Mouse (Mus musculus): ENCODE results near the gene Psme3.

The Psme3 gene

GRCm38 (mm10) chr11:101315665-101316500 is at the start of gene Psme3:
Psme3 (plus strand) TSS chr11:101316213.
- peak; percentile 97 for DNase-seq (ENCODE audit: low read depth)

GRCm38 (mm10) chr11:101269577-101270116 is 46.4 kb upstream of the Psme3 start:
- peak; percentile 41 for DNase-seq (ENCODE audit: low read depth)

- no peak for DNase-seq (ENCODE audit: low read depth)
These were observed 43.6 kb upstream of the Psme3 start for GRCm38 (mm10) chr11:101272446-101272845.

GRCm38 (mm10) chr11:101275309-101275708 is 40.7 kb upstream of the Psme3 start:
- no peak for DNase-seq (ENCODE audit: low read depth)

- DNase-seq (ENCODE audit: low read depth), result no peak
These were observed 39.5 kb upstream of the Psme3 start for GRCm38 (mm10) chr11:101276319-101277070.

GRCm38 (mm10) chr11:101277381-101278222 is 38.4 kb upstream of the Psme3 start:
- peak; percentile 77 for DNase-seq (ENCODE audit: low read depth)

GRCm38 (mm10) chr11:101278223-101279192 is 37.5 kb upstream of the Psme3 start, which contains the start of the genes Cntd1 and Coa3:
Cntd1 (plus strand) TSS chr11:101279012.
Coa3 (minus strand) TSS chr11:101279114.
- peak; percentile 94 for DNase-seq (ENCODE audit: low read depth)

- no peak for DNase-seq (ENCODE audit: low read depth)
These were observed 36.8 kb upstream of the Psme3 start for GRCm38 (mm10) chr11:101279193-101279569.

GRCm38 (mm10) chr11:101280837-101281236 is 35.2 kb upstream of the Psme3 start:
- no peak for DNase-seq (ENCODE audit: low read depth)

- DNase-seq (ENCODE audit: low read depth), result no peak
These were observed 33.1 kb upstream of the Psme3 start for GRCm38 (mm10) chr11:101282896-101283295.

GRCm38 (mm10) chr11:101283805-101284204 is 32.2 kb upstream of the Psme3 start:
- no peak for DNase-seq (ENCODE audit: low read depth)

- peak; percentile 85 for DNase-seq (ENCODE audit: low read depth)
These were observed 28.7 kb upstream of the Psme3 start for GRCm38 (mm10) chr11:101287306-101287705.

- no peak for DNase-seq (ENCODE audit: low read depth)
These were observed 24.8 kb upstream of the Psme3 start for GRCm38 (mm10) chr11:101291231-101291630.

GRCm38 (mm10) chr11:101295191-101295590 is 20.8 kb upstream of the Psme3 start:
- DNase-seq (ENCODE audit: low read depth), result no peak

- DNase-seq (ENCODE audit: low read depth), result peak; percentile 35
These were observed 15.1 kb upstream of the Psme3 start for GRCm38 (mm10) chr11:101300881-101301280.

- DNase-seq (ENCODE audit: low read depth), result peak; percentile 19
These were observed 14.6 kb upstream of the Psme3 start for GRCm38 (mm10) chr11:101301299-101302003.

- peak; percentile 97 for DNase-seq (ENCODE audit: low read depth)
These were observed 13.8 kb upstream of the Psme3 start, which contains the start of gene Becn1 for GRCm38 (mm10) chr11:101302004-101302798. Becn1 (minus strand) TSS chr11:101302286.

- DNase-seq (ENCODE audit: low read depth), result no peak
These were observed 8.3 kb upstream of the Psme3 start for GRCm38 (mm10) chr11:101307744-101308143.

- peak; percentile 21 for DNase-seq (ENCODE audit: low read depth)
These were observed 4.9 kb upstream of the Psme3 start for GRCm38 (mm10) chr11:101311083-101311482.
